Mouse (Mus musculus) left cerebral cortex, postnatal 36 days (tissue): Measurements from ENCODE around the gene Dhrs3. TPM values are rescaled to one million over a fixed set of nuclear protein-coding genes. Genes with fewer than 3 reads are reported as not detected.

Experiments used
- DNase-seq, 2 experiments: peaks; one replicate each; pipeline ENCODE4 v3.0.0; 2021 to 2022; ENCODE audit warnings: low spot score in 2 of 2, mixed read lengths in 1 of 2
- intact Hi-C: fragments of 180-260 bp; cut with DNase I; formaldehyde crosslinking; loops from one replicate; pipeline ENCODE4 v1.15.1; 2025
- total RNA-seq, 2 experiments: library from RNA; stranded (reverse); gene quantifications; 2 replicates each; pipeline ENCODE4 v1.2.3; 2021

The Dhrs3 gene
- total RNA-seq, 2 experiments from 2014 or later, result 24.8 to 27.9 TPM

DNA sequence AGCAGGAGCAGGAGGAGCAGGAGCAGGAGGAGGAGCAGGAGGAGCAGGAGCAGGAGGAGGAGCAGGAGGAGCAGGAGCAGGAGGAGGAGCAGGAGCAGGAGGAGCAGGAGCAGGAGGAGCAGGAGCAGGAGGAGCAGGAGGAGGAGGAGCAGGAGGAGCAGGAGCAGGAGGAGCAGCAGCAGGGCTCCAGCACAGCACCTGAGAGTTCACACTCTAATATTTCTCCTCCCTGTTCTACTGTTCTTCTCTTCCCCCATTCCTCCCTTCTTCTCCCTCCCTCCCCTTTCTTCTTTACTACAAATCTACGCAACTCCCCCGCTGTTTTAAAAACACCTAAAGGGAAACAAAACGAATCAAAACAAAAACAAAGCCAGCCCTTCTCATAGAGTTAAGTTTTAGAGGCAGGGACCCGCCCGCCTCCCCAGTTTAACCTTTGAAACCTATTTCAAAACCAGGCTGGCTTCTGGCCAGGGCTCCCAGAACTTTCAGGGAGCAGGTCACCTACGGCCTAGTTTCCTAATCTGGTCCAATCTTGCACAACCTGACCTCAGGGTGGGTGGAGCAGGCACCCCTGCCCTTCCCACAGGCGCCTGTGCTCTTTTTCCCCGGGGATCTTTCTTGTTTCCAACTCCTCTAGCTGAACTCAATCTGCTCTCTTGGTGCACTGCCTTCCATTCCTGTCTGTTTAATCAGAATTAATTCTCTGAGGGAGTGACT, 67.7 kb downstream of the Dhrs3 start:
- intact Hi-C loops, result no loop called here
- no peak for DNase-seq

DNA sequence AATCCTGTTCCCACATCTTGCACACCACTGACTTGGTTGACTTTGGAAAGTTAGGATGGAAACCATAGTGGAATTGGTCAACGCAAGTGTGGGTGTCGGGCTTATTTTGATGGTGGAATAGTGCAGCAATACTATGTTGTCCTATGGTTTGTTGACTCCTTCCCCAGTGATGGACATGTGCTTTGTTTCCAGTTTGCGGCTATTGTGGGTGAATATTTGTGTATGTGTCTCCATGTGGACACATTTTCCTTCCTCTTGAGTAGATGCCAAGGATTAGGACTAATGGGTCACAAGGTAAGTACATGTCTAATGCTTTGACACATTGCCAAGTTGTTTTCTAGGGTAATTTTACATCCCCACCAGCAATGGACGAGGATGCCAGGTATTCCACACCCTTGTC, 68.6 kb downstream of the Dhrs3 start:
- intact Hi-C loops, result no loop called here
- DNase-seq, result no peak

DNA sequence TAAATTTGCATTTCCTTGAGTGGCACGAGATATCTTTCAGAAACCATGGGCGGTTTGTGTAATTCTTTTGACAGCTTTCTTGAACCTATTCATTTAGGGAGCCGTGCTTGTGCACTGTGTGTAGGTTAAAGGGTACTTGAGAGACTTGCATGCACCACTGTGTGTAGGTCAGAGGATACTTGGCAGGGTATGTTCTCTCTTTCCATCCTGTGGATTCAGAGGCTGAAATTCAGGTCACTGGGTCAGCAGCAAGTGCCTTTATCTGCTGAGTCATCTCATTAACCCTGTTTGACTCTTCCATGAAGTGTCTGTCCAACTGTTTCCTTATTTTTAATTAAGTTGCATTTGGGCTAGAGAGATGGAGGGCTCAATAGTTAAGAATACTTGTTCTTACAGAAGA, 69.1 kb downstream of the Dhrs3 start:
- no peak for DNase-seq
- intact Hi-C loops, result no loop called here

DNA sequence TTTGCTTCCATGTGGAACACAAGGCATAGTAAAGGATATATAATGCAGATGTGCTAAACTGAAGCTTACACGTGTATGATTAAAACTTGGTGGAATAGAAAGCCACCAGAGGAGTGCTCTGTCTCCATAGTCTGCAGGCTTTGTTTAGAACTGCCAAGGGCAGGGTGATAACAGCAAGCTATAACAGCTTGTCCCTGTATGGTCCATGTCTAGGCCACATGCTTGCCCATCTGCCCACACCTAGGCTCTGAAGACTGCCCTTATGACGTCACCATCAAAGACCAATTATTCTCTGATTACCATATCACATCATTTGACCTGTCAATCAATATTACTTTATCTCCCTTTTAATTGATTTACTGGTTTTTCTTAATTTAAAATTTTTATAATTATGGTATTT, 72.6 kb downstream of the Dhrs3 start:
- intact Hi-C loops, result no loop called here
- DNase-seq, result no peak

DNA sequence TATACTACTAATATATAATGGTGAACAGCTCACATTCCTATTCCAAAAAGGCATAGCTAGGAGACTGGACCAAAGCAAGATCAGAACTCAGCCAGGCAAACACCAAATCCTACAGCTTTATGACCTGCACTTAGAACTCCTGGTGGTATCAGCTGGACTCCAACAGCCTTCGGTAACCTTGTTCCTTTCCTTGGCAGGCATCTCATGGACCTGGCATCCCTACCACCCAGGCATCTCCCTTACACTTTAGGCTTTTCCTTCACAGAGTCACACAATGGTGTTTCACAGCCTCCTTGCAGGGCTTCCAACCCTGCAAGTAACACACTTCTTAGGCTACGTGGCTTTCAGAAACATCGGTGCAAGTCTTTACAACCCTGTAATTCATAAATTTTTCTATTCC, 75.7 kb downstream of the Dhrs3 start:
- DNase-seq, result no peak
- intact Hi-C loops, result no loop called here

DNA sequence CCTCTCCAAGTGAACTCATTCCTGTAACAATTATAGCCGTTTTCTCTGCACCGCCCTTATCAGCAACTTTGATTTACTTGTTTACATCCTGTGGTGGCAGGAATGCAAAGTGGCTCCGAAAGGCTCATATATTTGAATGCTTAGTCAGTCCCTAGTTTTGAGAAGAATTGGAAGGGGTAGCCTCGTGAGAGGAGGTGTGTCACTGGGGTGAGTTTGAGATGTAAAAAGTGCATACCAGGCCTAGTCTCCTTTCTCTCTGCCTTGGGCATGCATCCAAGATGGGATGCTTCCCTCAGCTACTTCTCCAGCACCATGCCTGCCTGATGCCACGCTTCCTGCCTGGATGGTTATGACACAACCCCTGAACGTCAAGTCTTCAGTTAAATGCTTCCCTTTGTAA, 76.4 kb downstream of the Dhrs3 start:
- intact Hi-C loops, result no loop called here
- no peak for DNase-seq

DNA sequence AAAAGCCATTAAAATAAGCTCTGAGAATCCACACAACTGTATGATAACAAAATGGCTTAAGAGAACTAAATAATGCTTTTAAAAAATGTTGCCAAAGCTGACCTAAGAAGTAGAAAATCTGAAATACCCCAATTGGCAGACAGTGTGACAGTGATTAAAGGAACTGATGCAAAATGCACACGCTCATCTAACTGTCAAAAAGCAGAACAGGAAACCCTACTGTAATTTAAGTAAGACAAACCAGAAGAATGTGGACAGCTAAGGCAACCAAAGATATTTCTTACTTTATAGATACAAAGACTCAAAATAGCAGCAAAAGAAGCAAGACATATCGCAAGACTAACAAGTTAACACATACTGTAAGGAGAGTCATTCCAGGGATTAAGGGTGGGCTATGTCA, 78.4 kb downstream of the Dhrs3 start:
- DNase-seq, result no peak
- intact Hi-C loops, result no loop called here

DNA sequence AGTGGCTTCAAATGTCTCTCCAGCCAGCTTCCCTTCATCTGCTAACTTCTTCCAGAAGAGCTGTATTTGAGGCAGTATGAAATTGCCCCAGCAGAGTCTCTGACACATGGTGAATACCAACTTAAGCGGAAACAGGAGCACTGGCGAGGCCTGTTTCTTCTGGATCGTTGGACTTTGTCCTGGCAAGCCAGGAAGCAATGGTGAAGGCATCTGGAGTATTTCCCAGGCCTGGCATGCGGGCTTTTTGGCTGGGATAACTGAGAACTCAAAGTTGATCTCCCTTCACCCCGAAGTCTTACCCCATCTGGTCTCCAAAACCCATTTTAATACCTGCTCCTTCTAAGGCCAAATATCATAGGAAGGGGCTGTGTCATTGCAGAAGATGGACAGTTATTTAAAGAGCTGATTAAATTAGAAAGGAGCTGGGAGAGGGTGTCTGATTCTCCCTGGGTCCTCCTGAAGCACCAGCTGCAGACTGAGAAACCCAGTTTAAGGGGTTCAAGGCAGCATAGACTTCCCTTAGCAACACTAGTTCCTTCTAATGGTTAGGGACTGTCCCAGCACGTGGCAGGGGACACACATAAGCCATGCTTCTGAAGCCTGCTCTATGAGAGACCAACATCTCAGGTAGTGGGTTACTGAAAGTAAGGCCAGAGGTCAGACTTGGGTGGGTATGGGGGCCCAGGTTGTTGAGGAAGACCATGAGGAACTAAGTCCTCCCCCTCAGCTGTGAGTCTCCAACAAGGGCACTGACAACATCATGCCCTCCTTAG, 80.5 kb downstream of the Dhrs3 start:
- DNase-seq, result no peak
- intact Hi-C loops, result no loop called here

DNA sequence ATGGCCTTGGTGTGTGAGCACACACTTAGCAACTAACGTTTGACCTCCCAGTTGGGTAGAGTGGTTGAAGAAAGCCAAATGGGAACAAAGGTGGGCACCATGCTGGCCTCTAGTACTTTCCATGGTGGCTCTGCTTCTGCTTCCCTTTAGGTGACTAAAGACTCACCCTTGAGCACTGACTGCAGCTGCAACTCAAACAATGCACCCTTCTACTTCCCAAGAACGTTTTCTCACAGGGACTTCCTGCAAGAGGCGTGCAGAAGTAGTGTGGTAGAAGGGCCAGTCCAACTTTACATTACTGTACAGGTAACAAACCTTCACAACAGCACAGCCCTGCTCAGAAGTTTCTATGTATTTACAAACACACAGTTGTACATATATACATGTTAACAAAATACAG, 81.8 kb downstream of the Dhrs3 start:
- intact Hi-C loops, result no loop called here
- DNase-seq, result no peak

DNA sequence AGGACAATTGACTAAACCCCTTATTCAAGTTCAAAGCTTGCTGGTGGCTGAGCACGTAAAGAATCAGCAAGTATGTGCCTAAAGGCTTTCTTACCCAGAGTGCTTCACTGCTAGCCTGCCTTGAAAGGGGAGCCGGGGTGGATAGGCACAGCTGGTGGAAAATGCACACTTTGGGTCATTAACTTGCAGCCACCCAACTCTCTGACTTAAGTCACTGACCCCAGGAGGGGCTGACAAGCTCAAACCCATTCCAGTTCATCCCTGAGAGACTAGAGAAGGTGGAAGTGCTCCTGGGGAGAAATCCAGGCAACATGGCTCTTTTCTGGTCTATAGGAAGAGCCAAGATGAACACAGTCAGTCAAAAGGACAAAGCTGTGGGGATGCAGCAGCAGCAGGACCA, 82.9 kb downstream of the Dhrs3 start:
- intact Hi-C loops, result loop anchor here (5.0 kb wide), 1 partner anchor 83 kb away; the partner anchor contains the start of gene Dhrs3
- DNase-seq, result no peak

DNA sequence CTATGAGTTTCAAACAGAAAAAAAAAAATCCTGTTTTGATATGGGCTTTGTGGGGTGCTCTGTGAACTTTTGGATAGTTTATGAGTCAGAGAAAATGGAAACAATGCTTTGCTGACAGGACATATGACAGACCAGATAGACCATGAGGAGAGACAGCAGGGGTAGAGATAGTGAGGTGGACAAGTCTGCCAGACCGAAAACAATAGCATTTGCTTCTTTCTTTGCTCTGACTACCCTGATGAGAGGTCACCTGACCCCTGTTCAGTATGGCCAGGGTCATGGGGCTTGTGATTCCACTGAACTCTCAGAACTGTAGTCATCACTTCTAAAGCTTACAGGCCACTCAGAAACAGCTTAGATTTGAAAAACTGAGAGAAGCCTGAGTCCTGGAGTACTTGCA, 84.4 kb downstream of the Dhrs3 start:
- intact Hi-C loops, result loop anchor here (5.0 kb wide), 1 partner anchor 85 kb away; the partner anchor contains the start of gene Dhrs3
- DNase-seq, result no peak

Other genes starting within 250 kb of the Dhrs3 start
- gene Gm436, start 206.5 kb upstream of the Dhrs3 start, total RNA-seq, result not detected
- not detected for gene Gm13178, start 171.4 kb upstream of the Dhrs3 start, total RNA-seq
- gene Gm438, start 106.2 kb upstream of the Dhrs3 start, total RNA-seq, result not detected